Mouse (Mus musculus): ENCODE measurements around the gene Cand1.

- TF ChIP-seq CTCF (conservative IDR thresholded peaks at IDR 0.05; ENCODE audit: low read length) (no peak), NANOG (IDR thresholded peaks at IDR 0.05; ENCODE audit: borderline replicate concordance, low read length) (no peak)
Observed at GRCm38 (mm10) chr10:119239969-119240721, at the start of gene Cand1.

Data from E14TG2a.4 (cell line).